Mouse (Mus musculus) G1E (cell line): ENCODE measurements around the gene Lrch1.

ENCODE experiments used
- CTCF ChIP-seq: IDR thresholded peaks from 2 replicates; pipeline ENCODE4 v1.5.1; 2012; ENCODE audit warnings: low read depth, low read length, inconsistent platforms, mixed read lengths
- GATA1 ChIP-seq: IDR thresholded peaks from 2 replicates; pipeline ENCODE4 v1.6.1; 2012; ENCODE audit warnings: borderline replicate concordance, low read length, inconsistent platforms, mixed read lengths
- TAL1 ChIP-seq: conservative IDR thresholded peaks from 2 replicates; pipeline ENCODE4 v1.6.1; 2012; ENCODE audit warnings: low read depth, low read length, inconsistent platforms, mixed read lengths

DNA sequence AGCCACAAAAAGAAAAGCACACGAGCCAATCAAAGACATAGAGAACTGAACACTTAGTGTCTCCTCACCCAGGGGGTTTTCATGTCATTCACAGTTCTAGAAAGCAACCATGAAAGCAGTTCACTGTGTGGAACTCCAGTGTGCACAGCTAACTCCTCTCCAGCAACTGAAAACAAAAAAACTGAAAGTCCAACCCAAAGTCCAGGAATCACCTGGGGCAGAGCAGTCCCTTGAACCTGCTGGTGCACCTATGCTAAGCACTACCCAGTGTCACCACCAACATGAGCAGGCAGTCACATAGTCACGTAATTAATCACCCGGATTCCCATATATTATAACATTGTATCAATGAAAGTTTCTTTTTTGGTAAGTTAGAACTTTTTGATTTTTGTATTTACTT lies 23.2 kb downstream of the Lrch1 start:
- TF ChIP-seq CTCF (no peak), GATA1 (no peak), TAL1 (no peak)
